8 mouse cellular contexts compared by ENCODE assay signal in the genomic region with DNA sequence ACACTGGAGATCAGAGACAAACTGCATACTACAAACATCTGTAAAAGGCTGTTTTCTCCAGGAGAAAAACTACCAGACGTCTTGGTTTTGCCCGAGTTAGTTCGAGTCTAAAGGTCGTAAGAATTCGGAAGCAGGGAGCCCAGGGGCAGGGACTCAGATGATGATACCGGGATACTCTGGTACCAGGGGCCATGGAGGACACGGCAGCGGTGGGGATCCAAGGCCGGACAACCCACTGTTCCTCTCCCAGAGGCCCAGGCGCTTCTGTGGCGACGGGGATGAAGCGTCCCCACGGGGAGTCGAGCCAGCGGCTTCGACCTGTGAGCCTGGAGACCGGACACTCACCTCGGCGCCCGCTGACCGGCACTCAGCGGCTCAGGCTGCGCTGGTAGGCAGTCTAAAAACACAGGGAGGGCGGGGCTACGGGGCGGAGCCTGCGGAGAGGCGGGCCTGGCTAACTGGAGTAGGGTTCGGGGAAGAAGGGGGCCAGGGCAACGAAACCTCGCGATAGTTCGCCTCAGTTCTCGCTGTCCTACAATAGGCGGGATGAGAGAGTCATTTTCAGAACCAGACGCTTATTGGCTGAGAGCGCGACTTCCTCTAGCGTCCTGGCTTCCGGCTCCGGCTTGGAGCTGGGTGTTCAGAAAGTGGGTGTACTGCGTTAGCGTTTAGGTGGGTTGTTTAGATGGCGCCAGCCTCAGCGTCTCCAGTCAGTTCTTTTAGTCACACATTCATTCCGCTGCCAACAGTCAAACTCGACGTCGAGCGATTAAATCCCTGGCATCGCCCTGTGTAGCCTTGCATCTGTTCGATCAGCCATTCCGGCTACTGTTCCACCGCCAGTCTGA. TPM values are rescaled to one million over a fixed set of nuclear protein-coding genes. Genes with fewer than 3 reads are reported as not detected.
DNase-seq lines count a peak whose midpoint lies in the region; ATAC-seq and TF ChIP-seq lines count a peak whose summit lies in the region.

Gene Lrrc28, minus strand, starts transcription at position 436 of the 848 bp plus-strand sequence.

- 1% methylated on average over 55 of the region's 55 CpGs for WGBS in bone marrow, adult 2 months
- WGBS in embryonic facial prominence, embryonic 15.5 days = under 1% methylated on average over 55 of the region's 55 CpGs
- under 1% methylated on average over 55 of the region's 55 CpGs for WGBS in limb, embryonic 14.5 days
- under 1% methylated on average over 55 of the region's 55 CpGs for WGBS in midbrain, postnatal 0 days

- TF ChIP-seq CTCF in bone marrow, adult 2 months (IDR thresholded peaks at IDR 0.05; ENCODE audit: control insufficient read depth, insufficient read depth, low read length) = peak; percentile 14; the same call in 1 of the 2 replicates
- no peak for TF ChIP-seq CTCF in midbrain, postnatal 0 days (IDR thresholded peaks at IDR 0.05)

- H3K4me2 ChIP-seq in embryonic facial prominence, embryonic 15.5 days (replicated peaks) = peak within 1 kb of the TSS; percentile 69
- peak within 1 kb of the TSS; percentile 77 for H3K4me2 ChIP-seq in limb, embryonic 14.5 days (replicated peaks; ENCODE audit: low read depth, low read length, severe bottlenecking)
- H3K4me2 ChIP-seq in midbrain, postnatal 0 days (ENCODE audit: low read depth, low read length, poor library complexity, severe bottlenecking) = peak within 1 kb of the TSS; percentile 76

- H3K9ac ChIP-seq in embryonic facial prominence, embryonic 15.5 days = peak within 1 kb of the TSS; percentile 63
- peak within 1 kb of the TSS; percentile 88 for H3K9ac ChIP-seq in limb, embryonic 14.5 days (ENCODE audit: low read depth, low read length, severe bottlenecking)
- peak within 1 kb of the TSS; percentile 87 for H3K9ac ChIP-seq in midbrain, postnatal 0 days (replicated peaks; ENCODE audit: low read length, poor library complexity, severe bottlenecking)

- no peaks in the 10 kb centered on the region for H3K27me3 ChIP-seq in embryonic facial prominence, embryonic 15.5 days
- no peaks in the 10 kb centered on the region for H3K27me3 ChIP-seq in limb, embryonic 14.5 days (ENCODE audit: control insufficient read depth, insufficient read depth, low read length)
- no peaks in the 10 kb centered on the region for H3K27me3 ChIP-seq in midbrain, postnatal 0 days (ENCODE audit: insufficient read depth, low read length)

- H3K27ac ChIP-seq in bone marrow, adult 2 months (ENCODE audit: control insufficient read depth, insufficient read depth, low read depth, low read length, poor library complexity) = peak within 1 kb of the TSS; percentile 78
- peak within 1 kb of the TSS; percentile 92 for H3K27ac ChIP-seq in embryonic facial prominence, embryonic 15.5 days (replicated peaks)
- H3K27ac ChIP-seq in limb, embryonic 14.5 days (replicated peaks; ENCODE audit: low read depth, low read length) = peak within 1 kb of the TSS; percentile 89
- H3K27ac ChIP-seq in midbrain, postnatal 0 days (ENCODE audit: low read depth, low read length) = peak within 1 kb of the TSS; percentile 94

- peak; percentile 99 for DNase-seq in 416B (ENCODE audit: low read depth)
- DNase-seq in heart, adult 8-10 months (ENCODE audit: low spot score) = peak; percentile 99
- peak; percentile 100 for DNase-seq in kidney, adult 9 months
- peak; percentile 100 for DNase-seq in limb, embryonic 14.5 days (ENCODE audit: low spot score)
- DNase-seq in midbrain, postnatal 0 days (ENCODE audit: low spot score) = peak; percentile 100
- peak; percentile 97 to 98 for DNase-seq in spleen, postnatal 14 days (ENCODE audit: low spot score in 2 of 2)

- peak; percentile 98 for ATAC-seq in embryonic facial prominence, embryonic 15.5 days (ENCODE audit: insufficient number of reproducible peaks, low FRiP score, low TSS enrichment, low read depth)
- ATAC-seq in limb, embryonic 14.5 days (ENCODE audit: low FRiP score, low read depth) = peak; percentile 98
- peak; percentile 100 for ATAC-seq in midbrain, postnatal 0 days (ENCODE audit: low FRiP score)

- no peaks in the 10 kb centered on the region for H3K36me3 ChIP-seq in embryonic facial prominence, embryonic 15.5 days
- H3K36me3 ChIP-seq in limb, embryonic 14.5 days (ENCODE audit: control insufficient read depth, insufficient read depth, low read length) = peaks cover 8% of the 10 kb centered on the region; the same call in 1 of the 2 replicates
- no peaks in the 10 kb centered on the region for H3K36me3 ChIP-seq in midbrain, postnatal 0 days (ENCODE audit: insufficient read depth, low read length)

- H3K4me1 ChIP-seq in bone marrow, adult 2 months (ENCODE audit: control insufficient read depth, insufficient read depth, low read length) = peaks cover 1% of the 10 kb centered on the region; the same call in 1 of the 2 replicates
- peaks cover 24% of the 10 kb centered on the region for H3K4me1 ChIP-seq in embryonic facial prominence, embryonic 15.5 days
- peaks cover 30% of the 10 kb centered on the region for H3K4me1 ChIP-seq in limb, embryonic 14.5 days (ENCODE audit: control insufficient read depth, insufficient read depth, low read length)
- no peaks in the 10 kb centered on the region; the same call in 1 of the 2 replicates for H3K4me1 ChIP-seq in midbrain, postnatal 0 days (ENCODE audit: insufficient read depth, low read length)

- TF ChIP-seq POLR2A in bone marrow, adult 2 months (IDR thresholded peaks at IDR 0.05; ENCODE audit: borderline replicate concordance, control insufficient read depth, low read depth, low read length) = peak; percentile 72
- TF ChIP-seq POLR2A in limb, embryonic 14.5 days (IDR thresholded peaks at IDR 0.05; ENCODE audit: borderline replicate concordance, extremely low read depth, insufficient read depth, insufficient read length) = peak; percentile 96; the same call in 1 of the 2 replicates

- H3K9me3 ChIP-seq in embryonic facial prominence, embryonic 15.5 days (replicated peaks) = no peaks in the 10 kb centered on the region
- H3K9me3 ChIP-seq in limb, embryonic 14.5 days (ENCODE audit: control insufficient read depth, low read length) = no peaks in the 10 kb centered on the region
- no peaks in the 10 kb centered on the region for H3K9me3 ChIP-seq in midbrain, postnatal 0 days (ENCODE audit: low read length)

- H3K4me3 ChIP-seq in bone marrow, adult 2 months (replicated peaks; ENCODE audit: control insufficient read depth, low read depth, low read length) = peak within 1 kb of the TSS; percentile 87
- H3K4me3 ChIP-seq in embryonic facial prominence, embryonic 15.5 days (replicated peaks) = peak within 1 kb of the TSS; percentile 82
- peak within 1 kb of the TSS; percentile 85 for H3K4me3 ChIP-seq in limb, embryonic 14.5 days (replicated peaks; ENCODE audit: low read length)
- H3K4me3 ChIP-seq in midbrain, postnatal 0 days (ENCODE audit: low read depth, low read length) = peak within 1 kb of the TSS; percentile 78

RNA-seq across cellular contexts. Expression of gene Lrrc28, which starts in this region (rescaled TPM):
- polyA plus RNA-seq in bone marrow, adult 2 months (2011; ENCODE audit: insufficient read depth, insufficient read length, low replicate concordance, missing spikeins) = 5.8 and 6.8 TPM in 2 replicates
- 20.6 and 22.4 TPM in 2 replicates for polyA plus RNA-seq in embryonic facial prominence, embryonic 15.5 days (2015; fragmentation: Nextera tagmentation; extraction: Ambion mirVana)
- 10 to 100 TPM; 13.5 to 19.6 (median 17.2) TPM for total RNA-seq in heart, adult 8-10 months (2022)
- polyA plus RNA-seq in limb, embryonic 14.5 days (2012; rRNA removed) = 26.3 and 38.2 TPM in 2 replicates
- 22.1 and 27.3 TPM in 2 replicates for polyA plus RNA-seq in limb, embryonic 14.5 days (2014; fragmentation: Nextera tagmentation; extraction: Ambion mirVana)
- total RNA-seq in midbrain, postnatal 0 days (2014; rRNA removed) = 61.4 and 69.0 TPM in 2 replicates
- 22.4 and 25.8 TPM in 2 replicates for polyA plus RNA-seq in midbrain, postnatal 0 days (2015; fragmentation: Nextera tagmentation; extraction: Ambion mirVana)

Comparison
In these comparisons a context has a peak if more than half of its experiments do, and no peak if none do; other contexts are left out.
1. Peak in every context shown above with its lines: DNase-seq, ATAC-seq, H3K4me3 ChIP-seq and H3K27ac ChIP-seq.